Mouse (Mus musculus) bone marrow macrophage, adult 2 months (primary cell): ENCODE data around the gene Ahdc1.

Source experiments
- CTCF ChIP-seq: IDR thresholded peaks from 2 replicates; pipeline ENCODE4 v1.5.1; 2012; ENCODE audit warnings: low read depth, mild to moderate bottlenecking, low read length, moderate library complexity
- POLR2A ChIP-seq: IDR thresholded peaks from 2 replicates; pipeline ENCODE4 v1.6.1; 2012; ENCODE audit warnings: mild to moderate bottlenecking, low read depth, low read length, borderline replicate concordance

DNA sequence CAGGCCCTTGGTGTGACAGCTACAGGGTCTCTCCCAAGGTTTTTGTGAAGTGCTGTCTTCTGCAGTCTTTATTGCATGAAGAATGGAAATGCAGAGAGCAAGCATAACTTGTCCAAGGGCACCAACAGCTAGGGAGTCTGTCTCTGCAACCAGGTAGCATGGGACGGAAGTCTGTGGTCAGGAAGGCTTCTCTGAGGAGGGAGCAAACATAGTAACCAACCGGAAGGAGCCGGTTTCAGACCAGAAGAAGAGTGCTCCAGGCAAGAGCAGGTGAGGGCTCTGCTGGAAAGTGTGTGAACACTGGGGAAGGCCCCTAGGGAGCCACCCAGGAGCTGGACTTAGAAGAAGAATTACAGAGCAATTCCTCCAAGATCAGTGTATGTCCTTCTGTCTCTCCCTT is 39.0 kb upstream of the Ahdc1 start:
- TF ChIP-seq POLR2A (no peak), CTCF (no peak)
